Mouse (Mus musculus) heart, postnatal 36 days (tissue): ENCODE results near the gene Cep89. TPM values are rescaled to one million over a fixed set of nuclear protein-coding genes. Genes with fewer than 3 reads are reported as not detected.

Experiments
- DNase-seq, 2 experiments: peaks; one replicate each; pipeline ENCODE4 v3.0.0; 2021 to 2022
- intact Hi-C: fragments of 180-260 bp; cut with DNase I; formaldehyde crosslinking; loops from one replicate; pipeline ENCODE4 v1.15.1; 2025
- total RNA-seq, 2 experiments: library from RNA; stranded (reverse); gene quantifications; 2 replicates each; pipeline ENCODE4 v1.2.3; 2021

The Cep89 gene
- total RNA-seq, 2 experiments from 2014 or later: 13.0 to 14.1 TPM

- intact Hi-C loops: no loop called here
- DNase-seq: no peak
Measured at GRCm38 (mm10) chr7:35467856-35468255, 71.0 kb downstream of the Cep89 start.

- no peak for DNase-seq
- intact Hi-C loops: no loop called here
Measured at GRCm38 (mm10) chr7:35470794-35471193, 74.0 kb downstream of the Cep89 start.

GRCm38 (mm10) chr7:35476457-35476856 lies 79.6 kb downstream of the Cep89 start:
- intact Hi-C loops: no loop called here
- no peak for DNase-seq

GRCm38 (mm10) chr7:35485126-35485525 lies 88.3 kb downstream of the Cep89 start:
- intact Hi-C loops: no loop called here
- no peak for DNase-seq

- intact Hi-C loops: no loop called here
- no peak for DNase-seq
Measured at GRCm38 (mm10) chr7:35486553-35486952, 89.7 kb downstream of the Cep89 start.

Other genes with a start within 250 kb of the Cep89 start
- 1 to 10 TPM in 1 of 2 experiments, under 1 TPM in 1; 0.19 to 1.0 TPM for gene Slc7a10, start 210.7 kb upstream of the Cep89 start, total RNA-seq
- 1 to 10 TPM; 8.2 to 9.5 TPM for gene Lrp3, start 181.5 kb upstream of the Cep89 start, total RNA-seq
- 10 to 100 TPM; 10.9 to 15.4 TPM for gene Gpatch1, start 78.6 kb upstream of the Cep89 start, total RNA-seq
- 1 to 10 TPM; 4.5 to 6.1 TPM for gene Rhpn2, start 62.9 kb upstream of the Cep89 start, total RNA-seq
- gene Faap24, start 199 bp upstream of the Cep89 start, total RNA-seq: 1 to 10 TPM; 1.7 to 1.9 TPM
- gene Slc7a9, start 51.8 kb downstream of the Cep89 start, total RNA-seq: not detected
- not detected for gene Tdrd12, start 140.7 kb downstream of the Cep89 start, total RNA-seq
- gene Nudt19, start 159.3 kb downstream of the Cep89 start, total RNA-seq: 10 to 100 TPM; 66.8 to 82.3 TPM
- gene Rgs9bp, start 188.5 kb downstream of the Cep89 start, total RNA-seq: under 1 TPM; 0.03 to 0.06 TPM
- gene Ankrd27, start 189.2 kb downstream of the Cep89 start, total RNA-seq: 10 to 100 TPM; 11.2 to 13.0 TPM